Mouse (Mus musculus) naive thymus-derived CD4-positive, alpha-beta T cell, adult 2 months (primary cell): Measurements from ENCODE around the gene Man1c1.

Experiments used
- DNase-seq: peaks from one replicate; pipeline ENCODE4 v3.0.0-alpha.2; 2011; ENCODE audit warnings: low read depth

Man1c1 gene

DNA sequence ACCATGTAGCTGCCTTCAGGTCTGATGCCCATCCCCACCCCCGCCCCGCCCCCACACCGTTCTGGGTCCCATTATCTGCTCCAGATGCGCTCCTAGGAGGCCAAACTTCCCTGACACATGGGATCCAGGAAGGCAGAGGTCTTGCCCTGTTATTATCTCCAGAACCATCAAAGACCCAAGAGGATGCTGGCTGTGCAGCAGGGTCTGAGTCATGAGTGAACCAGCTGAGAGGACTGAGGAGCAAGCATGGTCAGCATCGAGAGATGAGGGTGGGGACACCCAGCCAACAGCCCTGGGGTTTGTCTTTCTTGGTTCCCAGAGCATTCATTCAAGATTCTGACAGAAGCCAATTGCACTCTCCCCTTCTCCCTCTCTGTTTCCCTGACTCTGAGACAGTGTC, 100.5 kb downstream of the Man1c1 start:
- no peak for DNase-seq

DNA sequence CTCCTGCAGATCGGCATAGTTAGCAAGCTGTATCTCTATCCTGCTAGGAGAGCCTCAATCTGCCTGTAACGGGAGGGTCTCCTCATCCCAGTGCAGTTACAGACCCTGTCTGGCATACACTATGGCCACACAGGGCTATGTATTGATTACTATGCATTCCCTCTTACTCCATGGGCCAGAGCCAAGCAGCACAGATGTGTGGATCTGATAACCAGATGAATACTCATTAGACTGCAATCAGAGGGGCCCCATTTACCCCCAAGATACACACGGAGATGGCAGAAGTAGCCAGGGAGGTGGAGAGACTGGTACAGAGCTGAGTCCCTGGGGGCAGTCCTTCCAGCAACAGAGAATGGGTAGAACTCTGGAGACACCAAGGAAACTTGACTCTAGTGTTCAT, 101.5 kb downstream of the Man1c1 start:
- DNase-seq: no peak

DNA sequence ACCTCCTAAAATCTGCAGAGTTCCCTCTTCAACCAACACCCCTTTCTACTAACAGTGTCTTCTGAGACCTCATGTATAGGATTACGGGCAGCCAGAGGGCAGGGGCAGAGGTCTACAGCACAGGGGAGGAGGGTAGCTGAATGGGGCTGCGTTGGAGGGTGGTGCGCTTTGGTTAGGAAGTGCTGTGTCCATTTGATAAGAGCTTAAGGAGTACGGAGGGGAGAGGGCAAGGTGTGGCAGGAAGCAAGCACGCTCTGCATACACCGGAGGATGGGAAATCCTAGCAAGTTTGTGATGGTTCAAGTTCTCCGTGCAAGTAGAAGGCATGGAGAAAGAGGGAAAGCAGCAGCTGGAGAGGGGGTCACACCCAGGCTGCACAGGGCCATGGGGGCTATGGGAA, 102.1 kb downstream of the Man1c1 start:
- DNase-seq: peak; percentile 52

DNA sequence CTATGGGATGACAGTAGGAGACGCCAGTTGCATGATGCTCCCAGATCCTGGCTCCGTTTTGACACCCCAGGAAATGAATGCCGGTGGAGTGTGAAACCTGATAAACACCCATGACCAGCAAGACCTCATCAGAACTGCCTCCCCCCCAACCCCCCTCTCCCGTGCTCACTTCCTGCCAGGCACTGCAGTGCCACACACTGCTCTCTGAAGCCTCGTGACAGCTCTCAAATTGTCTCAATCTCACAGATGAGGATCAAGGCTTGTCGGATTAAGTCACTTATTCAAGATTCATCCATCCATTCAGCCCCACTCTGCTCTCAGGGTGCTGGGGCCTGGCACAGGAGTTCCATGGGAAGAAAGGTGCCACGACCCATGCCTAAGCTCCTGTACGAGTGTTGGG, 102.7 kb downstream of the Man1c1 start:
- DNase-seq: peak; percentile 80

DNA sequence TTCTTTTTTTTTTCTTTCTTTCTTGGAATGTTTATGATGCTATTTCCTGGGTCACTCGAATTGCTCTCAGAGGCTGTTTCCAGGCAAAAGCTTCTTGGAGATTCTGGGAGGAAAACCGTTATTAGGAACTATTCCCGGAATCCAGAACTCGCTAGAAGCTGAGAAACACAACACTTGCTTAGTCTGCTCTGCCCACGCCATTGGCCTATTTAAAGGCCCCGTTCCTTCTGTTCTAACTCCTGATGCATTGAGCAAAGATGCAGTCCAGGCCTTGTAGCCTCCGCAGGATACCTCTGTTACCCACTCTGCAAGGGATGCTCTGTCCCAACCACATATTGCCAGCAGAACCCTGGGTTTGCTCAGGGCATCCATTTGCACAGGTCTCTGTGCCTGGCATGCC, 103.3 kb downstream of the Man1c1 start:
- no peak for DNase-seq

DNA sequence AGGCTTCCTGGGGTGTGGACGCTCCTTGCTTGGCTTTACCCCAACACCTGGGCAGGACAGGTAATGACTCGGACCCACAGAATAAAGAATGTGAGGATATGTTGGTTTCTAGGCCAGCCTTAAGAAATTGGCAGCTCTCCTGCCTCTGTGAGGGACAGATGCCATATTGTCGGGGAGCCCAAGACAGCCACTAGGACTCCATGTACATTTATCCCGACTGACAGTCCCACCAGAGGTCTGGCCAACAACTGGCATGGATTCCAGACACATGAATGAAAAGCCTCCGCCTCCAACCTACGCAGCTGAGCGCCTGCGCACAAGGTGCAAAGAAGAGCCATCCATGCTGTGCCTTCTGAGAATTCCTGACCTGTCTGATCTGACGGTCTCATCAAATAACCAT, 104.0 kb downstream of the Man1c1 start:
- DNase-seq: no peak

DNA sequence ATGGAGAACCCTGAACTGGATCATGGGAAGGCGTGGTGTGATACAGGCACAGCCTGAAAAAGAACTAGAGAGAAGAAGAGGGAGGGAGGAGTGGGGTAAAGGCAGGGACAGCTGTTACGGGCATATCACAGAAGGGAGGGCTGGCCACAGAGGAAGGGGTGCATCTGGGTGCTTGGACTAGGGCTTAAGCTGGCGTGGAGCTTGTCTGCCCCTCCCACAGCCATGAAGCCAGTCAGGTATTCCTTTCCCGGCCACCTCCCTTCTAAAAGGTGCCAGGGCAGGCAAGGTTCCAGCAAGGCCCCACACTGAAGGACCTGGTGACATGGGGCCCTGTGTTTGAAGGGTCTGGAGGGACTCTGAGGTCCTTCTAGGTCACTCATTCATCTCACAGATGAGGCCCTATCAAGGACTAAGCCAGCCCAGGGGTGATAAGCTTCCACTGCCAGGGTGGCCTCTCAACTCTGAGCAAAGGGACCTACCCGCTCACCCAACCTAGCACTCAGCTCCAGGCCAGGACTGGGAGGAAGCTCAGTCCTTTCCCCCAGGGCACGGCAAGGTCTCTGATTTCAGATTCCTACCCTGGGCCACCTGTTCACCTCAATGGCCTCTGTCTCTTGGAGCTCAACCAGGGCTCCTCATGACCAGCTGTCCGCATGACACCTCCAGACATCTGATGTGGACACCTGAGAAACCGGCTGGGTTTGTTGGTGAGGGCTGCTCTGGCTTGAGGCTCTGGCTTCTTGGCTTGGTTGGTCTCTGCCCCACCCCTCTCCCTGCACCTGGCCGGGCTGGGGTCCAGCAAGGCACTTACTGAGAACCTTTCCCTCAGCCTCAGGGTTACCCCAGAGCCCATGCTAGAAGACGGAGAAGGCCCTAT, 107.0 kb downstream of the Man1c1 start:
- DNase-seq: no peak

DNA sequence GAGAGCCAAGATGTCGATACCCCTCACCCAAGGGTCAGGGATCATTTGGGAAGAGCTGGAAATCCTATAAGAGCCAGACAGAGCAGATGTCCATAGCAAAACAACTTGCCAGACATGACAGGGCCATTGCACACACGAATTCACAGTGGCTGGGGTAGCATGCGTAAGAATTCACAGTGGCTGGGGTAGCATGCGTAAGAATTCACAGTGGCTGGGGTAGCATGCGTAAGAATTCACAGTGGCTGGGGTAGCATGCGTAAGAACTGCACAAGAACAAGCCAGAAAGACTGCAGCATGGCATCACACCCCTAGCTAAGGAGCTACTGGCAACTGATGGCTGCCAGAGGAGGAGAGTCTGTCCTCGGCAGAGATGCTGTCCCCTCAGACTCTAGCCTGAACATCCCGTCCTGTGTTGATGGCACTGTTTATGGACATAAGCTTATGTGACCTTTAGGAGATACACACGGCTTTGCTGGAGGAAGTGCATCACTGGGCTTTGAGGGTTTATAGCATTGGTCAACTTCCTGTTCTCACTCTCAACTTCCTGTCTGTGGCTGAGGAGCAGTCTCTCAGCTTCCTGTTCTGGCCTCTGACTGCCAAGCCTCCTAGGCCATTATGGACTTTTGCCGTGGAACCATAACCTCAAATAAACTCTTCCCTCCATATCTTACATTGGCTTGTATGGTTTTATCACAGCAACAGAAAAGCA, 109.2 kb downstream of the Man1c1 start:
- DNase-seq: peak; percentile 25

DNA sequence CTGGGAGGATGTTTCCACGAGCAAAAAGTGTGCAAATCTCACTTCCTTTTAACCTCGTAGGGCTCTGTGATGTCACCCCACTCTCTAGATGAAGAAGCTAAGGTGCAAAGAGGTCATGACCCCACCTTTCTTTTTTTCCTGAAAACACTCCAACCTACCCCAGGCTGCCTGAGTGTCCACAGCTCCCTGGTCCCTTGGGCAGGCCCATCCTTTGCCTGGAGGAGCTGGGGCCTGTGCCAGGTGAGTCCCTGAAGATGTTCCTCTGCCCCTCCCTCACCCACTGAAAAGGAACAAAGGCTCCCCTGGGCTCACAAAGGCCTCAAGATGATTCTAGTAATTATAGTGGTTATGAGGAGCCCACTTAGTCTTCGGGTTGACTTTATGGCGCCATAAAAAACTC, 111.6 kb downstream of the Man1c1 start:
- peak; percentile 49 for DNase-seq

DNA sequence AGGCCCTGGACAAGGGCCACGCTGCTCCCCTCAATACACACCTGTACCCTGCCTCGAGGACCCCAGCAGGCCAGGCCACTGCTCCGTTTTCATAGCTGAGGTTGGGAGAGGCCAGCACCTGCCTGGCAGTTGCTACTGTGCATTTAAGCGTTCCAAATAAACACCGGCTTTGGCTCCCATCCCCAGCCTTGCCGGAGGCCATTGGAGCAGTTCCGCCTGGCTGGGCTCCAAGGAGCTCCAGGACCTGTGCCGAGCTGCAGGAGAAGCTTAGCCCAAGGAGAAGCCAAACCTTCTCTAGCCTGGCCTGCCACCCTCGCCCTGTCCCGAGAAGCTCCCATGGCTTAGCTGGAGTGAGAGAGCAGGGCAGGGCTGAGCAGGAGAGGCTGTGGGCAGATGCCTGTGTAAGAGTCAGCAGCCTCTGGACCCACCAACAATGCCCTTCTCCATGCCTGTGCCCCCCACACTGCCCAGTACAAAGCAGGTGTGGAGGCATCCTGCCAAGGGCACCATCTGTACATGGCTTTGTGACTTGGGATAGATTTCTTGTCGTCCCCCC, 112.5 kb downstream of the Man1c1 start:
- DNase-seq: no peak

DNA sequence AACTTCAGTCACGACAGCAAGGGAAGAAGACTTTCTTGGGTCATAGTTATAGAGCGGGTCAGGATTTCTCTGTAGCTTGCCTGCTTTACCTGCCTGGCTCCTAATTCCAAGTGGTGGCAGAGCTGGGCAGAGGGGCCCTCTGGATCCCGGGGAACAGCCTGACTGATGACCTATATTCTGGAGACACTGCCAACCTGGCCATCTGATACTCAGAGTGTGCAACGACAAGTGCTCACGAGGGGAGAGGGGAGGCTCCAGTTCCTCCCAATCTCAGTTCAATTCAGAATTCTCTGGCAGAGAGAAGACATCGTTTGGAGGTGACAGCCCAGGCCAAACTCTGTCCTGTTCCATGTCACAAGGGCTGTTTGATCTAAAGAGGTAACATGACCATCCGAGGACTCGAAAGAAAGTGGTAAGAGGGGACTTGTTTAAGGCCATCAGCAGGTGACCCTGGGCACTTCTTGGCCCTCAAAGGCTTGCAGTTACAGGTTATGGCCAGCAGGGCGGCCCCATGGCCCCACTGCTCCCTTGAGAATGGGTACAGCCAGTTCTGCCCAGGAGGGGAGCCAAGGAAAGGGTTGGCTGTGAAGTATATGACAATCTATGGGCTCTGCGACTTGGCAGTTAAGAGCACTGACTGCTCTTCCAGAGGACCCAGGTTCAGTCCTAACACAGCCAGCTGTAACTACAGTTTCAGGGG, 113.7 kb downstream of the Man1c1 start:
- peak; percentile 60 for DNase-seq

DNA sequence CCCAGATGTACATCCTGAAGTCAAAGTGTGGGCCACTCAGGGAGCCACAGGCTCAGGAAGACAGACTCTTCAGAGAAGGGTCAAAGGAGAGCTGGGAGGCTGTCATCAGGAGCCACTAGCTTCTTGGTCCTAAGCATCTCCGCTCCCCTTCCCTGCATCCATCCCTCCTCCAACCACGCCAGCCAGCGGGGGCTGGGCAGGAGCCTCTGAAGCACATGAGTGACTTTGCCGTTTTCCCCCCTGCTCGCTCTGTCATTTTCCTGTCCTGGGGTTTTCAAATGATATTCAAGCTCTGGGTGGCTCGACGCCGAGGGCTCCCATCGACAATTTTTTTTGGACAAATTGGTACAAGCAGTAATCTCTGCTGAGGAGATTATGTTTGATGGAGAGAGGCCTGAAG, 114.3 kb downstream of the Man1c1 start:
- DNase-seq: no peak

DNA sequence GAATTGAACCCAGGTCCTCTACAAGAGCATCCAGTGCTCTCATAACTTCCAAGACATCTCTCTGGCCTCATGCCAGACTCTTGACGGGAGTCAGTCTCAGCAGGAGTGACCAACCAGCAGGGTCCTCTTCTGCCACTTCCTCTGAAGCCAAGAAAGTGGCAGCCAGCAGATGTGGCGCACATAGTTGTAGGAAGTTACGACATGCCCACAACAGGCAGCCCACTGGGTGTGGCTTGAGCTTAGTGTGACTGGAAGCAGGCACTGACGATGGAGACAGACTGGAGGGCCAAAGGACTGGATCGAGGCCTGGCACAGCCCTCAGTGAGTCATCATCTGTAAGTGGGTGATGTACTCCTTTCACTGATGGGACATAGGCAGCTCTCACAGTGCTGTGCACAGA, 115.1 kb downstream of the Man1c1 start:
- no peak for DNase-seq

DNA sequence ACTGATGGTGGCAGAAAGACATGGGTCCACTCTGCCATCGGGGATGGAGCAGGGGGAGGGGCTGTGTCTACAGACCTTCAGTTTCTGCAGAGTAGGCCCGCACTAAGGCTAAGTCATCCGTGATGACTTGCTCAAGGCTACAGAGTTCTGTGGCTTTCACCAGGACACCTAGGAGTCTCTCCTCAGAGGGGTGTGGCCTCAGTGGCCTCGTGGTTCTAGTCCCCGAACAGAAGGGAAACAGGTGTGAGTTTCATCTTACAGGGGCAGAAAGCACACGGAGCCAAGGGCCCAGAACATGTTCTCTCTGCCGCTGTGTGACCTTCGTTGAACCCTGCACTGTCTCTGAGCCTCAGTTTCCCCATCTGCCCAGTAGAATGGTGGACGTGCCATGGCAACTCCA, 115.8 kb downstream of the Man1c1 start:
- DNase-seq: no peak

DNA sequence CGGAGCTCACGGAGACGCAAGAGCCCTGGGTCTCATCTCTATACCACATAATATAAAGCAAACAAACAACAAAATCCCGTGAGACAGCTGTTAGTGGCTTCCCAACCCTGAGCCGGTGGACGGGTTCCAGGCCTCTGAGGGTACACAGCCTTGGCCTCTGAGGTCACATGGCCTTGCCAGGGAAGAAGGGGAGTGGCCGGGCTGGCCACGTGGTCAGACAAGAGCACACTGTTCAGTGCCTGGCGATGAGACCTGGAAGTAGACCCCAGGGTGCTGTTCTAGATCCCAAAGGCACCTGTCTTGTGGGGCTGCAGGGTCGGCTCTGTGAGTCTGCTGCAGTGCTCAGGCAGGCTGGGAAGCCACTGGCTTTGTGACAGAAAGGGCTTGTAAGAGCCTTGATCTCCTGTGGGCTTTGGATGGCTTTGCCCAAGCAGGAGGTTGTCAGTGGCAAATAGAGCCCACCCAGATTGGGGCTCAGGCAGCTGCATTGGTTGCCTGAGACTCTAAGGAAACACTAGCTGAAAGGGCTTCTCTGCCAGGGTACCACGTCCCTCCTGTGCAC, 116.4 kb downstream of the Man1c1 start:
- no peak for DNase-seq

DNA sequence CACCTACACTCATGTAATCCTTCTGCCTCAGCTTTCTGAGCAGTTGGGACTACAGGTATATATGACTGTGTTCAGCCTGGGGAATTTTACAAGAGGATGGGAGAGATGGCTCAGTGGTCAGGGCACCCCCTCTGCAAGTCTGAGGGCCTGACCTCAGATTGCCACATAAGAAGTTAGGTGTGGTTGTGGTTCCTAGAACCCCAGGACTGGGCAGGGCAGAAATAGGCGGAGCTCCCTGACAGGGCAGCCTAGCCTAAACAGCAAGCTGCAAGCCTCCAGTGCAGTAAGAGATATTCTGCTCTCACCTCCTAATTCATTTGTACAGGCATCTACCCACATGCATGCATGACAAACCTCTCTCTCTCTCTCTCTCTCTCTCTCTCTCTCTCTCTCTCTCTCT, 117.5 kb downstream of the Man1c1 start:
- DNase-seq: no peak

DNA sequence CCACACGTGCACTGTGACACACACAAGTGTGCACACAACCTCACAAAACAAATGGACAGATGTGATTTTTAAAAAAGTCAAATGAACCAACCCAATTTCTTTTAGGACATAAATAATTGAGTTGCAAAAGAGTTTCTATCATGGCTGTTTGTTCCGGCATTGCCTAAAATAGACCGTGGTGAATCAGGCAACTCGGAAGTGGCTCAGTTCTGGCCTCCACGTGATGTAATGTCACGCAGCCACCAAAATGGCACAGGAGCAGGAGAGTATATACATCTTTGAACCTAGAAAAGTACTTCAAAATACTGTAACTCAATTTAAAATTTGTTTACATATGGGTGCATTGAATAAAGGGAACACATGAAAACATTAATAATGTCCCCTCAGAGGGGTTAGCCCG, 118.0 kb downstream of the Man1c1 start:
- DNase-seq: no peak

DNA sequence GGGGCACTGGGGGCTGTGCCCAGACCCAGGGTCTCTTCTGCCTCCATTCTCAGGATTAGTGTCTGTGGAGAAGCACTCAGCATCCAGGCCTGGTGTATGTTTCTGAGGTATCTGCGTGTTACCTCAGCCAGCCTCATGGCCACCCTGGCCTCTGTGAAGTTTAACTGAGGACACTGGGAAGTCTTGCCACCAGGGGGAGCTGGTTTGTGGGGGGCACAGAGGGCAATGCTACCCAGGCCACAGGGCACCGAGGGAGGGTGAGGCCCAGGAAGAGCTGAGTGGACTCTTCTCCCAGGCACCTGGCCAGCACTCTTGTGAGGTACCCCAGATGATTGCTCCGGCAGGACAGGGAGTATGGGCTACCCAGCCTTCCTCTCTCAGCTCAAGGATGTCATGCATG, 120.6 kb downstream of the Man1c1 start:
- DNase-seq: peak; percentile 73

DNA sequence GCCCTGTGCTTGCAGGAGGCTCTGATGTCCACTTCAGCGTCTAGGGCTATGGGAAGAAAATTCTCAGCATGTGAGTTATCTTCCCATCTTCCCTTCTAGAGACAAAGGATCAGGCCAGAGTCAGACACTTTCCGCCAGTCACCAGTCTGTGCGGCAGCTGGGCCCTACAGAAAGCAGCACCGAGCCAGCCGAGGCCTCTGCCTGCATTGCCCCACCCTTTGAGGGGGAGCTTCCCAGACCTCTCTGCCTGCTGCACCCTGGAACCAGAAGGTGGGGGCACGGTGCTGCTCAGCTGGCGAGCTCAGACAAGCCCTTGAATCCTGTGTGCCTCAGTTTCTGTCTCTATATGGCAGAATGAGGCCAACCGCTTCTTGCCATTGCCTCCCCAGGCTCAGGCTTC, 122.7 kb downstream of the Man1c1 start:
- DNase-seq: no peak

DNA sequence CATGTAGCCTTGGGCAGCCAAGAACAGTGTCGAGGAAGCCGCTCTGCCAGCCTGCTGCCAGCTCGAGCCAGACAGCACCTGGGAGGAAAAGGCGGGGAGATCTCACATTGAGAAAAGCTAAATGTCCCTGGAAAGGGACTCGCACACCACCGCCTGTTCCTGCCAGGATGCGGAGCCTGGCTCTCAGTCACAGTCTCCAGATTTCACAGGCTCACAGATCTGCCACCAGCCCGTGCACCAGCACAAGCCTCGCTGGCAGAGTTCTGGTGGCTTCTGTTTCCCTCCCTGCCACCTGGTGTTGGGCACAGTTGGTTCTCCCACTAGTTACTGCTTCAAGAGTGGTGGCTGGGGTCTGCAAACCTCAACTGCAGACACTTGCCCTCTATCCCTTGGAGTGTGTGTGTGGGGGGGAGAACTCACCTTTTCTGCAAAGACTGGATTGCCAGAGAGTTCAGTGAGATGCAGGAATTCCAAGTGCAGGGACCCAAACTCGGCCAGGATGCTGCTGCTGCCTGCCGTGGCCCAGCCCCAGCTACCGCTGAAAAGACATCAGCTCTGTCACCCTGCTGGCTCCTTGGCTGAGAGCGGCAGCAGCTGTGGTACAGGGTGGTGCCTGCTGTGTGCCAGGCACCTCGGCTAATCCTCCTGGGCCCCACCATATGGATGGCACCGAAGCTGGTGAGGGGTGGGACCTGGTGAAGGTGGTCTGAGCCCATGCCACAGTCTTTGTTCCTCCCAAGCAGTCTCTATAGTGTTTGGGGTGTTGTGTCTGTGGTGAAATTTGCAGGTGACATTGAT, 123.5 kb downstream of the Man1c1 start:
- no peak for DNase-seq

DNA sequence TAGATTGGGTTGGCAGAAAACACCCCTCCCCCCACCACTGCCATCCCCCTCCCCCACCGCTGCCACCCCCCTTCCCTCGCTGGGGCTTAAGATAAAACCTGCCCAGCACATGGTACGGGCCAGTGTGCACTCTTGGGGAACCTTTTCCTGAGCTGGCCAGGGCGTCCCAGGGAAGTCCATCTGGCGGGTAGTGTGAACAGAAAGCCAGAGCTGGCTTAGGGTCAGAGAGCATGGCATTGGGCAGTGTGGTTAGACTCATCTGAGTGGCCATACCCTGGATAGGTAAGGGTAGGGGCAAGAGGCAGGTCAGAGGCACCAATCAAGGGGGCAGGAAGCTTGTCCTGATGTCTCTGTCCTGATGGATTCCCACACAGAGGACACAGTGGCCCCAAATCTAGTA, 124.5 kb downstream of the Man1c1 start:
- no peak for DNase-seq

DNA sequence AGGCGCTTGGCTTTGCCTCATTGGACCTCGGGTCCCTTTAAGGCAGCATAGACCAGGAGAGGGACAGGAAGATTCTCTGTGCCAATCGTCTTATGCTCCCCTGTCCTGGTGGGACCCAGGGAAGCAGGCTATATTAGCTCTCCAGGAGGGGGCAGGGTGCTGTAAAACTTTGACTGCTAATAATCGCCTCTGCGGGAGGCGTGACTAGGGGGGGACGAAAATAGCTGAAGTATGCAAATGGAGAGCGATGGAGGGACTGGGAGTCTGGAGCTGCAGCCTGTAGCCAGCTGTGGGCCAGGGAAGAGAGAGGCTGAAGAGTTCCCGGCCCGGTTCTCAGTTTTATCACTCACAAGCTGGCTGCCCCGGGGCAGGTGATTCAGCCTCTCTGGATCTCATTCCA, 124.9 kb downstream of the Man1c1 start:
- no peak for DNase-seq
